Mouse (Mus musculus) right cerebral cortex, postnatal 4 days (tissue): ENCODE data around the gene Calhm1.

Source experiments
- DNase-seq: peaks from one replicate; pipeline ENCODE4 v3.0.0-alpha.2; 2022

Calhm1 gene

GRCm38 (mm10) chr19:47144154-47144553 is at the start of gene Calhm1:
Calhm1 (minus strand) TSS chr19:47144254.
- DNase-seq: no peak

- DNase-seq: no peak
Measured at GRCm38 (mm10) chr19:47192158-47192557, 48.1 kb upstream of the Calhm1 start.

DNA sequence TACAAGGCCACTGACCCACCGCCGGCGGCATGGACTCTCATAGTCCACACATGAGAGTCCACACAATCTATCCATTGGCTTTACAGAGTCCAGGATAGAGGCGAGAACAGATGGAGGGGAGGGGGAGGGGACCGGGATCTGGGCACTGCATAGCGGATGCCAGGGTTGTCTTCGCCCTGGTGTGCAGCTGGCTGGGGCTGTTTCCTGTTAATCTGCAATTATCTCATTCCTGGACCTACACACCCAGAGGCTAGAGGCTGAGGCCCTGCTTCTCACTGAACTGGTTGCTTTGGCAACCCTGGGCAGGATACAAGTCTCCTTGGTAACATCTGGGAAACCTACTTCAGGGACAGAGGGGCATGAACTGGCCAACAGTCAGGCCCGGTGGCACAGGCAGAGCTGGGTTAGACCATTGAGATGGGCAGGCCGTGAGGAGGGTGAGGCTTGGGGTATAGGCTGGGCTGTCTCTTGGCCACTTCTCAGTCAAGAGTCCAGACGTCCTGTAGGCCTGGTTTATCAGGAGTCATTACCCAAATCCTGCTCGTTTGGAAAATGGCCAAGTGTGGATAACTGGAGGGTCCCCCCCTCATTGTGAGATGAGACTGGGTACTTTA is 44.6 kb upstream of the Calhm1 start:
- no peak for DNase-seq

DNA sequence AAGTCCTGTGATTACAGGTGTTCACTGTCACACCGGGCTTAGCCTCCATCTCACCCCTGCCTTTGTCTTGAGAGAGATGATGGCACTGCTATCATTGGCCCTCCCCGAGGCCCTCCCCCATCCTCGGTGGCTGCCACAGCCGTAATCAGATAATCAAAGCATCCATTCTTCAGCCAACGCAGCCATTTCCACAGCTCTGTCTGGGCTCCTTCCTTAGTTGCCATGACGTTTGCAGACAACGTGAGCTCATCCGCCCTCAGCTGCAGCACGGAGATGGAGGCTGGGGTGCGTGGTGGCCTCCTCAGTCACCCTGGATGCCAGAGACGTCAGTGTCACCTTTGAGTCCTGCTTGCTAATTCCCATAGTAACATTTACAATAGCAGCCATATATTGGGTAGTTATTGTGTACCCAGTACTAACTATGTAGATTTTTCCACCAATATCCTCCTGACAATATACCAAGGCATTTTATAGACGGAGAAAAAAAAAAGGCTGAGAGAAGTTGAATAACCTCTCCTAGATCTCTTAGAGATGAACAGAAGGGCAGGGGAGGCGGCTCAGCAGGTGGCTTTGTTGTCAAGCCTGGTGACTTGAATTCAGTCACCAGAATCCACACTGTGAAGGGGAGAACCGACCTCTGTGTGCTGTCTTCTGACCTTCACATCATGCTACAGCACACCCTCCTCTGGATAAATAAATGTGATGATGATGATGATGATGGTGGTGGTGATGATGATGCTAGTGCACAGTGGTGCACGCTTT is 42.6 kb upstream of the Calhm1 start:
- DNase-seq: no peak

DNA sequence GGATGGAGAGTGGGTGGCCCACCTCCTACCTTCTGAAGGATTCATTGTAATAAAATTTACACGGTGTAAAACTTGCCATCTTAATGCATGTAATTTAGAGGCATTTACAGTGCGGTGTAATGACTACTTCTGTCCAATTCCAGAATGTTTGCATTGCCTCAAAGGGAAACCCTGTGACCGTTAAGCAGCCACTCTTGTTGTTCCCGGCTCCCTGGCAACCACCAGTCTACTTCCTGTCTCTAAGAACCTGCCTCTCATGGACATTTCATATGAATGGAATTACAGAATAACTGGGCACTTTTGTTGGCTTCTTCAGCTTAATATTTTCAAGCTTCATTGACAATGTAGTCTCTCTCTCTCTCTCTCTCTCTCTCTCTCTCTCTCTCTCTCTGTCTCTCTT is 40.7 kb upstream of the Calhm1 start:
- no peak for DNase-seq

GRCm38 (mm10) chr19:47184221-47184620 is 40.2 kb upstream of the Calhm1 start:
- DNase-seq: no peak

GRCm38 (mm10) chr19:47180011-47180410 is 36.0 kb upstream of the Calhm1 start:
- no peak for DNase-seq

DNA sequence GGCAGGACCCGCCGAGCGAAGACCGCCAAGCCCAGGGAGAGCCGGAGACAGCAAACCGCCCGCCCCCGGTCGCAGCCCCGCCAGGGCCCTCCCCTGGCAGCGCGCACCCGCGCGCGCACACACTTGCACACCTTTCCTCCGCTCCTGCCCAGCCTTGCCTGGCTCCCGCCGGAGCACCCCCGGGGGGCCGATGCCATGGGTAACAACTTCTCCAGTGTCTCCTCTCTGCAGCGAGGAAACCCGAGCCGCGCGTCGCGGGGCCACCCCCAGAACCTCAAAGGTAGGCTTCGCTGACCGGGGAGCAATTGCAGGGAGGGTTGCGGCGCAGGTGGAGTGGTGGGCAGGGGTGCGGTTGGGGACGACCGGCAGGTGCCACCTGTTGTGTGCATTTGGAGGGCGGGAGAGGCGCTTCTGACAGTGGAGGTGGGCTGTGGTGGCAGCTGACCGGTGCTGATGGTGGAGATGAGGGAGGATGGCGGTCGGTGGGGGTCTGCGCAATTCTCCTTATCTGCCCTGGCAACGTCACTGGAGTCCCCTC is 35.3 kb upstream of the Calhm1 start:
- peak; percentile 52 for DNase-seq

GRCm38 (mm10) chr19:47178431-47179271 is 34.6 kb upstream of the Calhm1 start, which contains the start of gene Neurl1a:
Neurl1a (plus strand) TSS chr19:47178820.
- peak; percentile 65 for DNase-seq

GRCm38 (mm10) chr19:47178001-47178400 is 33.9 kb upstream of the Calhm1 start:
- DNase-seq: no peak

DNA sequence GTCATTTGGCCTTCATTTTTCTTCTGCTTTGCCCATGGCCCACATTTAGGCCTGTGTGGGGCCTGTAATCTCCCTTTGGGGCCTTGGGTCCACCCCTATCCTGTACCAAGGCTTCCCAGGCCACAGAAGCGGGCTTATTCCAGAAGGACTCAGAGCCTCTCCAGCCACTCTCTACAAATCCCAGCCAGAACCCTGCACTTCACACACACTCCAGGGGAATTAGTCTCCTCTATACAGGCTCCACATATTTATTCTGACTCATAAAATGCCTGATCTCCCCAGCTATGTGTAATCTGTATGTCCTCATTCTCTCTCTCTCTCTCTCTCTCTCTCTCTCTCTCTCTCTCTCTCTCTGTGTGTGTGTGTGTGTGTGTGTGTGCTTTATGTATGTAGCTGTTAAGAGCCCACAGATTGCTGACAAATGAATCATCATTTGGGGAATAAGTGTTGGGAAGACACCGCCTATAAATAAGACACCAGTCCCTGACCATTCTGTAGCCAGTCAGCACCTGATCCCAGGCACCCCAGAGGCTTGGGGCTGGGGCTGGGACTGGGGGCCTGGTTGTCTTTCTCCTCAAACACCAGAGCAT is 33.0 kb upstream of the Calhm1 start:
- no peak for DNase-seq

DNA sequence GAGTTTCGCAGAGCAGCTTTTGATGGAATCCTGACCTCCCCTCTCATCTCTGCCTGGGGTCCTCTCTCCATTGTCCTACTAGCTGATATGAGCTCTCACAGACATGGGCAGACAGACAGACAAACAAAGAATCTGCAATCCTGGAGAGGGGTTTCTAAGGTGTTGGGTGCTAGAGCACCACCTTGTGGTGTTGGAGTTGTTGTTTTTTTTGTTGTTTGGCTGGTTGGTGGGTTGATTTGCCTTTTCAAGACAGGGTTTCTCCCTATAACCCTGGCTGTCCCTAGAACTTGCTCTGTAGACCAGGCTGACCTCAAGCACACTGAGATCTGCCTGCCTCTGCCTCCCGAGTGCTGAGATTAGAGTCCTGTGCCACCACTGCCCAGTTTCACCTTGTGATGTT is 31.4 kb upstream of the Calhm1 start:
- DNase-seq: no peak

GRCm38 (mm10) chr19:47174515-47174914 is 30.5 kb upstream of the Calhm1 start:
- DNase-seq: no peak

DNA sequence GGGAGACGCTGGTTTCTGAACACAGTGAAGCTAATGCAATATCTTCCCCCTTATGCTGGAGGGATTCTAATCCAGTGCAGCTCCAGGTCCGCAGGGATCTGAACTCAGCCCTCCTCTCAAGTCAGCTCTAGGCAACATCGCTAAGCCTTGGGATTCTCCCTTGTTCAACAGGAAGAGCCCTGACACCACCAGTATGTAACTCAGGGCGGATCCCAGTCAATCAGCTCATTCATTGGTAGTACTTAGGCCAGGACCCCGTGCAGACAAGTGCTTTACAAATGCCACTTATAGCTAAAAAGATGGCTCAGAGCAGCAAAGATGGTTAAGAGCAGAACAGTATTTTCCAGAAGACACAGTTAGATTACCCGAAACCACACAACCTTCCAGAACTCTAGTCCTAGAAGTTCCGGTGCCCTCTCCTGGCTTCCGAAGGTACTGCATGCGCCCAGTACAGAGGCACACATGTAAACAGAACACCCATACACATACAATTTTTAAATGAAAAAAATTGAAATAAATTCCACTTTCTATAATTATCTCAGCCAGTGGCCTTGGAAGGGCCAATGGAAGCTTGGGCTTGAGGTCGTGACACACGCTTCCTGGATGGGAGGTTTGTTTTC is 24.8 kb upstream of the Calhm1 start:
- DNase-seq: peak; percentile 92

DNA sequence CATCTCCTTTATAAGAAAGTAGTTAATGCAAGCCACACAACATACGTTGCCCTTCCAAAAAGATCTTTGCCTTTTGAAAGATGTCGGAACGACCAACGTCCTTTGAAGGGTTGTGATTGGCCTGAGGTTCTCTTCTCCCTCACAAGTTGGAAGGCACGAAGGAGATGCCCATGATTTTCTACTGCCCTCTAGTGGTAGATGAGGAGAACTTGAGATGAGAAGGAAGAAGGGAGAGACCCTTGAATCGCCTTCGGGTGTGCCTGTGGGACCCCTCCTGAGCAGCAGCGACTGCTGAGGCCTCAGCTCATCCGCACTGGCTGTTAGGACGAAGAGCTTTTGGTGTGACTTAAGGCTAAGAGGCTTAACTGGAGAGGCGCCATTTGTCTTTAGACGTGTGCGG is 24.2 kb upstream of the Calhm1 start:
- no peak for DNase-seq

DNA sequence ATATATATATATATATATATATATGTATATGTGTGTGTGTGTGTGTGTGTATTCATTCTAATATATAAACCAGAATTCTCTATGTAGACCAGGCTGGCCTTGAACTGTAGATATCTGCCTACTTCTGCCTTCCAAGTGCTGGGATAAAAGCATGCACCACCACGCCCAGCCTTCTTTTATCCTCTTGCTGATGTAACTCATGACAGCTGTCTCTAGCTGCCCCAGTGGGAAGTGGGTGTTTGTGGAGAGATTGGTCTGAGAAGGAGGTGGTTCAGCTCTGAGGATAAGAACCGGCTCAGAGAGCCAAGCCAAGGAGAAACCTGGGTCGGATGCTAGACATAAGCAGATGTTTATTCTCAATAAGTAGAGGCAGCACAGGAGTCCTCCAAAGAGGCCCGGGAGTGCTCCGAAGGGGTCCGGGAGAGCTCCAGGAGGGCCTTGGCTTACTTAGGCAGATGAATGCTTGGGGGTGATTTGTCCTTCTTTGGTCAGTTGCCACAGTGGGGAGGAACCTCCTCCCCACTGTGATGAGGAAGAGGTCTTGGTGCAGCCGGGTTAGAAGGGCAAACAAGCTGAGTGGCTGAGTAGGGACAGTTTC is 23.7 kb upstream of the Calhm1 start:
- DNase-seq: no peak

GRCm38 (mm10) chr19:47166758-47167157 is 22.7 kb upstream of the Calhm1 start:
- DNase-seq: no peak

GRCm38 (mm10) chr19:47163176-47163744 is 19.2 kb upstream of the Calhm1 start:
- DNase-seq: no peak

DNA sequence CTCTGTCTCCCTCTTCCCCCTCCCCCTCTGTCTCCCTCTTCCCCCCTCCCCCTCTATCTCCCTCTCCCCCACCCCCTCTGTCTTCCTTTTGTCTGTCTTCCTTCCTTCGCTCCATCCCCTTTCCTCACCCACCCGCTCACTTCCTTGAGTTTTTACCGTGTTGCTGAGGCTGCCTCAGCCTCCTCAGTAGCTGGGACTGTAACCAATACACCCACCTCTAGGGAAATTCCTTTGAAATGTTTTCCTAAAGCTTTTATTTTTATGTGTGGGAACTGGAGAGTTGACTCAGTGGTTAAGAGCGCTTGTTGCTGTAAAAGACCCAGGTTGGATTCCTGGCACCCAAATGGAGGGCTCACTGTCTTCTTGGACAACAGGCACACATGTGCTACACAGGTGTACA is 17.6 kb upstream of the Calhm1 start:
- no peak for DNase-seq

GRCm38 (mm10) chr19:47157664-47158063 is 13.6 kb upstream of the Calhm1 start, which contains the start of gene Calhm3:
Calhm3 (minus strand) TSS chr19:47157764.
- no peak for DNase-seq

- no peak for DNase-seq
Measured at GRCm38 (mm10) chr19:47153767-47154166, 9.7 kb upstream of the Calhm1 start.

DNA sequence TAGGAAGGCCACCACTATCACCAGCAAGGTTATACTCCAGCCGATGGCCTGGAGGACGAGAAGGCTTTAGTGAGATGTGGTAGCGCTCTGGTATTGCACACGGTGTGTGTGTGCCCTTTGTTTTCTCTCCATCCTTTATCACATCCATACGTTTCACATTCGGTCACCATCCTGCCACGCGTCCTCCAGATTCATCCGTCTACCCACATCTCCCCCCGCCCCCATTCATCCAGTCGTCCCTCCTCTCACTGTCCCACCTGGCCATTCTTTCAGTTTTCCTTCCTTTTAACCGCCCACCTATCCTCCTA is 8.0 kb upstream of the Calhm1 start:
- no peak for DNase-seq
